Mouse (Mus musculus) E14TG2a.4 (cell line): ENCODE results near the gene Ctsz.
A peak's percentile ranks its signal among the peaks of the same experiment; 100 is the strongest.

ENCODE experiments used
- H3K27me3 ChIP-seq: 2 replicates; pipeline ENCODE4 v1.6.1; 2014; ENCODE audit warnings: low read length, control low read depth; ENCODE audit not compliant: insufficient read depth
- H3K36me3 ChIP-seq: 2 replicates; pipeline ENCODE4 v1.6.1; 2014; ENCODE audit warnings: low read length, control low read depth; ENCODE audit not compliant: insufficient read depth
- H3K4me1 ChIP-seq: replicated peaks from 2 replicates; pipeline ENCODE4 v1.6.1; 2014; ENCODE audit warnings: low read depth, low read length, control low read depth
- H3K4me3 ChIP-seq: replicated peaks from 2 replicates; pipeline ENCODE4 v1.5.1; 2014; ENCODE audit warnings: mild to moderate bottlenecking, low read length
- H3K9me3 ChIP-seq: 2 replicates; pipeline ENCODE4 v1.6.1; 2014; ENCODE audit warnings: low read length, control low read depth
- CTCF ChIP-seq: conservative IDR thresholded peaks from 2 replicates; pipeline ENCODE4 v1.5.1; 2014; ENCODE audit warnings: low read length
- NANOG ChIP-seq: IDR thresholded peaks from 2 replicates; pipeline ENCODE4 v1.6.1; 2014; ENCODE audit warnings: borderline replicate concordance, low read length, mixed read lengths
- POU5F1 ChIP-seq: IDR thresholded peaks from 2 replicates; pipeline ENCODE4 v1.6.1; 2014; ENCODE audit warnings: low read length, borderline replicate concordance

The Ctsz gene

DNA sequence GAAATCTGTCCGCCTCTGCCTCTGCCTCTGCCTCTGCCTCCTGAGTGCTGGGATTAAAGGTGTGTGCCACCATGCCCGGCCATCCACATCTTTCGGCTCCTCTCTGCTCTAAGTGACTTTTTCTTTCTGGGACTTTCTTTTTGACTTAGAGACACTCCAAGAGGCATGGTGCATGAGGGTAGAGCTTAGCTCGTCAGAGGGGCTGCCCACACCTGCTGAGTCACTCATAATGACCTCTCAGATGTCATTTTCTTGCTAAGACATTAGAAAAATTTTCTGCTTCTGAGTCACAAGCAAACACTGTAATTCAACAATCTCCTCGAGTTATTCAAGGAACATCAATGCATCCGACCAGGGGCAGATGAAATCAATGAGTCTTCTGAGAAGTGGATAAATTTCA is 6.2 kb upstream of the Ctsz start:
- H3K27me3 ChIP-seq: peaks cover 45% of the 10 kb centered on the region
- no peaks in the 10 kb centered on the region for H3K36me3 ChIP-seq
- H3K4me1 ChIP-seq: peaks cover 5% of the 10 kb centered on the region; the same call in 1 of the 2 replicates
- no peak overlapping the region for H3K4me3 ChIP-seq
- H3K9me3 ChIP-seq: no peaks in the 10 kb centered on the region
- no peak for TF ChIP-seq POU5F1
- TF ChIP-seq NANOG: no peak
- TF ChIP-seq CTCF: no peak

DNA sequence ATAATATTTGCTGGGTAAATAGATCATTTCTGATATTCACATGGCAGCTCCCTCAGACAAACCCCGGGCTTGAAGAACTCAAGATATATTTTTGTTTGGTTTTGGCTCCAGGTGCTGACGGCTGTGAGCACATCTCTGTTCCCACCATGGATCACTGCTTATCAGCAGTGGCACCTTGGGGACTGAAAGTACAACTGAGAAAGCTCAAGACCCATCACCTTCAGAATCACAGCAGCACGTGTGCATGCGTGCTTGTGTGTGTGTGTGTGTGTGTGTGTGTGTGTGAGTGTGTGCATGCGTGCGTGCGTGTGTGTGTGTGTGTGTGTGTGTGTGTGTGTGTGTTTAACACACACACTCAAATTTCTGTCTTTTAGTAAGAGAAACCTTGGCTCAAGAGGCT is 5.5 kb upstream of the Ctsz start:
- Histone ChIP-seq H3K9me3 (no peaks in the 10 kb centered on the region), H3K27me3 (peaks cover 45% of the 10 kb centered on the region), H3K4me3 (no peak overlapping the region), H3K36me3 (no peaks in the 10 kb centered on the region), H3K4me1 (peaks cover 12% of the 10 kb centered on the region)
- TF ChIP-seq NANOG (no peak), POU5F1 (no peak), CTCF (no peak)

DNA sequence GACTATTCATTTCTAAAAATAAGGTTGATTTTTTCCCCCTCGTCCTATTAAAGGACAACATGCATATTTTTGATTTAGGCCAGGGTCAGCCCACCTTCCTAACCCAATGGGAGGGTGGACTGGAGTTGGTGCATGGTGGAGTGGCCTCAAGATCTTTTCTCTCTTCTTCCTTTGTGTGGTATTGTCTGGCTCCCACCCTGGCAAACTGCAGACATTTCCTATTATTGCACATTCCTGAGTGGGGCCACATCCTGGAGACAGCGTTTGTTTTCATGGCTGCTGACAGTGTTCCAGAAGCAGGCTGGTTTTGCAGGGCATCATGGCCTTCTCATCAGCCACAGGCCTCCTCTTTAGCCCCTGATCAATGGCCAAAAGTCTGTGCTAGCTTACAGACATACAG is 4.2 kb upstream of the Ctsz start:
- H3K4me3 ChIP-seq: no peak overlapping the region
- peaks cover 39% of the 10 kb centered on the region for H3K27me3 ChIP-seq
- peaks cover 21% of the 10 kb centered on the region for H3K4me1 ChIP-seq
- TF ChIP-seq NANOG (no peak), POU5F1 (no peak), CTCF (no peak)
- no peaks in the 10 kb centered on the region for H3K9me3 ChIP-seq
- no peaks in the 10 kb centered on the region for H3K36me3 ChIP-seq

DNA sequence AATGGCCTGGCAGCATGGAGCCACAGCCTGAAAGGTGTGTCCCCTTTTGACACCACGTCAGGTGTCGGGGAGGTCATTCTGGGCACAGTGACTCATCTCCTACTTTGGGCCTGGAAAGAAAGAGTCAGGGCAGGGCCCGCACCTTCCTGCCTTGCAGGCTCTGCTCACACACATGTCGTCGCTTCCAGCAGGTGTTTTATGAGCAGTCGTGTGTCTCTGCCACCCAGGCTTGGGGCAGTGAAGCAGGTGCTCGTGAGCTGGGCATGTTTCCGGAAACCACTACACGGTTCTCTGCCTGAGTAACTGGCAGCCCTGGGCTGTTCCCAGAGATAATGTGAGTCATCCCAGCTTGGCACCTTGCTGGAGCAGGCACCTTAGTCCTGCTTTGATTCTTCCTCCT is 3.6 kb upstream of the Ctsz start:
- H3K36me3 ChIP-seq: peaks cover 3% of the 10 kb centered on the region; the same call in 1 of the 2 replicates
- H3K4me3 ChIP-seq: no peak overlapping the region
- H3K27me3 ChIP-seq: peaks cover 36% of the 10 kb centered on the region
- peaks cover 27% of the 10 kb centered on the region for H3K4me1 ChIP-seq
- no peak for TF ChIP-seq NANOG
- no peak for TF ChIP-seq CTCF
- no peak for TF ChIP-seq POU5F1
- no peaks in the 10 kb centered on the region for H3K9me3 ChIP-seq

DNA sequence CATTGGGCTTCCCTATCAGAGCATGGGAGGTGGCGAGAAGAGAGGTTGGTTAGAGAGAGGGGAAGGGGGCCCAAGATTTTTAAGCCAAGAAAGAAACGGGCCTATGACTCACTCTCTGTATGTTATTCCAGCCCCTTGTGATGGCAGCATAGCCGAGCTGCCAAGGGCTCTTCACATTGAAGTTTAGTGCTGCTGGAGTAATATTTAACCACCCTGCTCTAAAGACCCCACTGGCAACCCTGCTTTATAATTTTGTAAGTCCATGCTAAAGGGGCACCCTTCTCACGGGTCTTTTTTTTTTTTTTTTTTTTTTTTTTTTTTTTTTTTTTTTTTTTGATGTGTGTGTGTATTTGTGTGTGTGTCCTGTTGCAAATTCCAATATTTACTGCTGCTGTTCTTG is 3.1 kb upstream of the Ctsz start:
- peaks cover 32% of the 10 kb centered on the region for H3K27me3 ChIP-seq
- H3K4me1 ChIP-seq: peaks cover 32% of the 10 kb centered on the region
- TF ChIP-seq CTCF (no peak), NANOG (no peak), POU5F1 (no peak)
- no peaks in the 10 kb centered on the region for H3K9me3 ChIP-seq
- H3K36me3 ChIP-seq: peaks cover 9% of the 10 kb centered on the region
- H3K4me3 ChIP-seq: no peak overlapping the region

DNA sequence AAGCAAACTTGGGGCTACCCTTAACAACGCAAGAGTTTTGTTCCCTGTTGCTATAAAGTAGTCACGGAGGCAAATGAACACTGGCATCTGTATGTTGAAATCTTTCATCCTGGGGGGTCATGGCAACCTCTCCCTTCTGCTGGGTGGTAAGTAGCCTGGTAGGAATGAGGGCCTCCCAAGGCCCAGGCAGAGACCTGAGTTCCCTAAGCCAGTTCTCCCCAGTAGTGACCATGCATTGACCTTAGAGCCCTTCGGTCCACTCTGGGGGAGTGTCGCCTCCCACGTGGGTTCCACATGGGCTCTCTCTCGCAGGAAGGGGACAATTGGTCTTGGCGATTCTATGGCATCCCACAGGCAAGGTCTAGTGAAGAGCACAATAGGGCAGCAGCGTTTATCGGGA is 1.1 kb upstream of the Ctsz start:
- H3K27me3 ChIP-seq: peaks cover 14% of the 10 kb centered on the region
- H3K4me1 ChIP-seq: peaks cover 50% of the 10 kb centered on the region
- TF ChIP-seq POU5F1: no peak
- no peak for TF ChIP-seq CTCF
- no peak for TF ChIP-seq NANOG
- peaks cover 25% of the 10 kb centered on the region for H3K36me3 ChIP-seq
- no peaks in the 10 kb centered on the region for H3K9me3 ChIP-seq
- H3K4me3 ChIP-seq: no peak overlapping the region

DNA sequence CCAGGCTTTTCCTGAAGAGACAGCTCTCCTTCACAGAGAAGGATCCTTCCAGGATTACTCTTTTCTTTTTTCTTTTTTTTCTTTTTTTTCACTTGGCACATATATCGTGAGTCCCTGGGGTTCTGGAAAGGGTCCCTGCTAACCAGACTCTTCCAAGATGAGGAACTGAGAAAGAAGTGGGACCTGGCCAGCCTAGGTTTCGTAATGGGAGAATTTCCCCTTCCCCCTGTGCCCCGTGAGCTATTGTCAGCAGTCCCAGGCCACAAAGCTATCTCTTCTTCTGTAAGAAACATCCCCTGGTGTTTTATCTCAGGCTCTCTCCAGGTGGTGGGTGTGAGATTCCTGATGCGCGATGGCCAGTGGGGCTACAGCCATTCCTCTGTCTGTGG is 605 bp upstream of the Ctsz start:
- Histone ChIP-seq H3K9me3 (no peaks in the 10 kb centered on the region), H3K36me3 (peaks cover 30% of the 10 kb centered on the region), H3K27me3 (peaks cover 13% of the 10 kb centered on the region), H3K4me3 (peak overlapping the region; percentile 79; the same call in 1 of the 2 replicates), H3K4me1 (peaks cover 55% of the 10 kb centered on the region)
- TF ChIP-seq CTCF: no peak
- no peak for TF ChIP-seq NANOG
- TF ChIP-seq POU5F1: no peak

DNA sequence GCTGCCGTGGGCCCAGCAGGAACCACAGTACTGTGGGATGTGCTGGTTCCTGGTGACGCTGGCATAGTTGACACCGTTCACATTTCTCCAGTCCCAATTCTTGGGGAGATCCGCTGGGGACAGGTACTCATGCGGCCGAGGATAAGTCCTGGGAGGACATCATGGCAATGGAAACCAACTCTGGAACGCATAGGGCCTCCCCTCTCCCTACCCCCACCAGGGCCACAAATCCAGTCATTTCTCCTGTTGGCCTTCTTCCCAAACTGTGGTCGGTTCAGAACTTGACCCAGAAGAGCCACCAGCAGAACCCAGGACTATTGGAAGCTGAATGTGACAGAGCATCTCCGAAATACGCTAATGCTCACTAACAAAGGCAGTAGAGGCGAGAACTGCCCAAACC is 658 bp downstream of the Ctsz start:
- Histone ChIP-seq H3K27me3 (peaks cover 3% of the 10 kb centered on the region; the same call in 1 of the 2 replicates), H3K9me3 (no peaks in the 10 kb centered on the region), H3K36me3 (peaks cover 36% of the 10 kb centered on the region), H3K4me3 (peak overlapping the region; percentile 79), H3K4me1 (peaks cover 68% of the 10 kb centered on the region)
- TF ChIP-seq POU5F1 (no peak), NANOG (no peak)

DNA sequence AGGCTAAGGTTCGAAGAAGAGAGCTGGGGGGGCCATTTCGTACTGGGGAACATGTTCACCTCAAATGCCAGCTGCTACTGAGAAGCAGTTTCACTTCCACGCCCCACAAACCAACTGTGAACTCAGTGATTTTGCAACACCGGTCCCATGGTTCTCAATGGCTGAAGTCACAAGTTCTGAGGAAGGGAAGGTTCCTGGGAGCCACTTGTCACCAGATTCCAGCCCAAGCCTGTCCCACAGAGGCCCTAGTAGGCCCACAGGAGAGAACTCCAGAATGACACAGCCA is 1.2 kb downstream of the Ctsz start:
- peak overlapping the region; percentile 79 for H3K4me3 ChIP-seq
- TF ChIP-seq CTCF (no peak), POU5F1 (no peak), NANOG (no peak)
- H3K4me1 ChIP-seq: peaks cover 70% of the 10 kb centered on the region
- H3K27me3 ChIP-seq: no peaks in the 10 kb centered on the region
- H3K36me3 ChIP-seq: peaks cover 42% of the 10 kb centered on the region
- no peaks in the 10 kb centered on the region for H3K9me3 ChIP-seq
